Mouse (Mus musculus): ENCODE results near the gene Rack1. TPM values are rescaled to one million over a fixed set of nuclear protein-coding genes. Genes with fewer than 3 reads are reported as not detected.
"Not testable (repeated sequence)": the region's sequence is repeated elsewhere in the genome, so short reads cannot be mapped to it uniquely, and the experiment has no call there.

Rack1 gene
- polyA plus RNA-seq, 2 experiments, result 674 to 1,100 TPM

DNA sequence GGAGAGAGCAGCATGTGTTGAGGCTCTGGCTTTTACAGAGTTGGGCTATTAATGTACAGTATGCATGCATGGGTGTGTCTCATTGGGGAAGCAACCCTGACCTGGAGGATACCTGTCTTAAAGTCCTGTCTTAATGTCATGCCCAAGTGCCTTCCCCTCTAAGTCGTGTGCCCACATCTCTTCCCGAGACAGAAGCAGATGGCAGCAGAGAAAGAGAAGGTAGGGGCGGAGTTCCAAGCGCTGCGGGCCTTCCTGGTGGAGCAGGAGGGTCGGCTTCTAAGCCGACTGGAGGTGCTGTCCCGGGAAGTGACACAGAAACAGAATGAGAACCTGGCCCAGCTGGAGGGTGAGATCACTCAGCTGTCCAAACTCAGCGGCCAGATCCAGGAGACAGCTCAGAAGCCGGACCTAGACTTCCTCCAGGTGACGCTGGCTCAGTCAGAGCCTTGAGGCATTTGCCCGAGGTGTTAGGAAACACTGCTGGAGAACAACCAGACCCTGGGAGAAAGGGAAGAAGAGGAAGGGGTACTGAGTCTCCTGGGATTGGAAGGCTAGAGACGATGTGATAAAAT is 45.2 kb downstream of the Rack1 start:
- no peaks in the 10 kb centered on the region; a peak in 1 of 4 replicates for H3K4me1 ChIP-seq (replicated peaks; ENCODE audit: control insufficient read depth in 2 of 2, insufficient read depth in 2 of 2, low read length in 1 of 2)
- no peaks in the 10 kb centered on the region for H3K9me3 ChIP-seq (ENCODE audit: control insufficient read depth, low read length)
- H3K36me3 ChIP-seq (replicated peaks; ENCODE audit: control insufficient read depth, insufficient read depth, low read depth), result no peaks in the 10 kb centered on the region
- H3K27ac ChIP-seq, result no peak overlapping the region
- no peaks in the 10 kb centered on the region for H3K27me3 ChIP-seq (ENCODE audit: control insufficient read depth, insufficient read depth, low read length)
- TF ChIP-seq EP300 (IDR thresholded peaks at IDR 0.05; ENCODE audit: low read depth) (no peak), CTCF (IDR thresholded peaks at IDR 0.05; ENCODE audit: low read depth) (no peak)
- DNase-seq (ENCODE audit: low read depth in 3 of 3, low spot score in 3 of 3) (no peak), ATAC-seq (ENCODE audit: insufficient read depth) (no peak)
- no peak overlapping the region for H3K4me2 ChIP-seq (ENCODE audit: low read depth)
- no peak overlapping the region for H3K4me3 ChIP-seq (ENCODE audit: insufficient read depth in 1 of 2, low read depth in 2 of 2, low read length in 2 of 2)
- 41% methylated on average over 13 of the region's 13 CpGs for WGBS (ENCODE audit: insufficient replicate concordance)
- no peak overlapping the region for H3K9ac ChIP-seq (replicated peaks)

DNA sequence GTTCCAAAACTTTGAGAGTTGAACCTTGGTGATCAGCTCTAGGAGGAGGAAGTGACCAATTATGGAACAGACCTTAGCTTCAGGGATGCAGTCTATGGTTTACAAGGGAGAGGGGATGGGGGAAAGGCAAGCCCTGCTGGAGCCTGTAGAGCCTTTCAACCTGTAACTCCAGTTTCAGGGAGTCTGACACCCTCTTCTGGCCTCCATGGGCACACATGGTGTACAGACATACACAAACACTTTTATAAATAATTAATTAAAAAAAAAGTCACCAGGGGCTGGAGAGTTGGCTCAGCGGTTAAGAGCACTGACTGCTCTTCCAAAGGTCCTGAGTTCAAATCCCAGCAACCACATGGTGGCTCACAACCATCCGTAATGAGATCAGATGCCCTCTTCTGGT is 46.2 kb downstream of the Rack1 start:
- not testable (repeated sequence) for H3K9ac ChIP-seq (replicated peaks); DNase-seq (ENCODE audit: low read depth in 3 of 3, low spot score in 3 of 3); H3K27ac ChIP-seq; ATAC-seq (ENCODE audit: insufficient read depth); H3K4me1 ChIP-seq (replicated peaks; ENCODE audit: control insufficient read depth in 2 of 2, insufficient read depth in 2 of 2, low read length in 1 of 2); H3K9me3 ChIP-seq (ENCODE audit: control insufficient read depth, low read length); H3K4me3 ChIP-seq (ENCODE audit: insufficient read depth in 1 of 2, low read depth in 2 of 2, low read length in 2 of 2); H3K27me3 ChIP-seq (ENCODE audit: control insufficient read depth, insufficient read depth, low read length); H3K36me3 ChIP-seq (replicated peaks; ENCODE audit: control insufficient read depth, insufficient read depth, low read depth); H3K4me2 ChIP-seq (ENCODE audit: low read depth)
- 57% methylated on average over 2 of the region's 2 CpGs for WGBS (ENCODE audit: insufficient replicate concordance)

DNA sequence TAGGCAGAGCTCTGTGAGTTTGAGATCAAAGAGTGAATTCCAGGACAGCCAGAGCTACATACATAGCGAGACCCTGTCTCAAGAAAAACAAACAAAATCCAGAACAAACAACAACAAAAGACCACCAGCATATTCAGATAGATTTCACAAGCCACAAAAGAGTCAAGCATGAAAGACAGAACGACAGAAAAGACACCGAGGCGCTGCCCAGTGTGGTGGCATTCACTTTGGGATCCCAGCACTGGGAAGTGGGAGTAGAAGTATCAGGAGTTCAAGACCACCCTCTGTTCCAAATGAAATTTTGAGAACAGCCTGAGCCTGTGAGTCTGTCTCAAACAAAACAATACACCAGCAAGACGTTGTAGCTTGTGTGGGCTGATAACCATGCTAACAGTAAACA is 46.7 kb downstream of the Rack1 start:
- H3K9me3 ChIP-seq (ENCODE audit: control insufficient read depth, low read length), result no peaks in the 10 kb centered on the region; the same call in 1 of the 2 replicates
- no peak overlapping the region for H3K9ac ChIP-seq (replicated peaks)
- no peak overlapping the region for H3K4me2 ChIP-seq (ENCODE audit: low read depth)
- H3K27ac ChIP-seq, result no peak overlapping the region
- no peaks in the 10 kb centered on the region; a peak in 1 of 4 replicates for H3K4me1 ChIP-seq (replicated peaks; ENCODE audit: control insufficient read depth in 2 of 2, insufficient read depth in 2 of 2, low read length in 1 of 2)
- H3K4me3 ChIP-seq (ENCODE audit: insufficient read depth in 1 of 2, low read depth in 2 of 2, low read length in 2 of 2), result no peak overlapping the region
- H3K27me3 ChIP-seq (ENCODE audit: control insufficient read depth, insufficient read depth, low read length), result no peaks in the 10 kb centered on the region
- no peak for TF ChIP-seq EP300 (IDR thresholded peaks at IDR 0.05; ENCODE audit: low read depth)
- no peak for TF ChIP-seq CTCF (IDR thresholded peaks at IDR 0.05; ENCODE audit: low read depth)
- 45% methylated on average over 5 of the region's 5 CpGs for WGBS (ENCODE audit: insufficient replicate concordance)
- no peak for ATAC-seq (ENCODE audit: insufficient read depth)
- no peak for DNase-seq (ENCODE audit: low read depth in 3 of 3, low spot score in 3 of 3)
- no peaks in the 10 kb centered on the region for H3K36me3 ChIP-seq (replicated peaks; ENCODE audit: control insufficient read depth, insufficient read depth, low read depth)

DNA sequence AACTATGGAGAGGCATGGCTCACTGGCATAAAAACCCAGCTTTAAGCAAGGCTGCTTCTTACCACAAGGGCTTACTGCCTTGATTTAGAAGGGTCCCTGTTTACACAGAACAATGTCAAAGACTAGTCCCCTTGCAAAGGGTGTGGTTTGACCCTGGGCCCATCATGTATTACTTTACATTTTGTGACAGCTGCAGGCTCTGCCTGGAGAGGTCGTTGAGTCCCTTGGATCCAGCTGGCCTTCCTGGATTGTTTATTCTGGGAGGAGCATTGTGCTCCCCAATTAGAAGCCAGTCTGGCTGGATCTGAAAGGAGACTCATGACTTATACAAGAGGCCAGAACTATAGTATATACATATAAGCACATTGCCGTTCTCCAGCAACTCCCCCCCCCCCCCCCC is 50.1 kb downstream of the Rack1 start:
- 52% methylated on average over 2 of the region's 2 CpGs for WGBS (ENCODE audit: insufficient replicate concordance)
- H3K9ac ChIP-seq (replicated peaks), result no peak overlapping the region
- H3K9me3 ChIP-seq (ENCODE audit: control insufficient read depth, low read length), result no peaks in the 10 kb centered on the region; the same call in 1 of the 2 replicates
- DNase-seq (ENCODE audit: low read depth in 3 of 3, low spot score in 3 of 3), result no peak
- TF ChIP-seq CTCF (IDR thresholded peaks at IDR 0.05; ENCODE audit: low read depth), result no peak
- TF ChIP-seq EP300 (IDR thresholded peaks at IDR 0.05; ENCODE audit: low read depth), result no peak
- no peak overlapping the region for H3K27ac ChIP-seq
- H3K4me2 ChIP-seq (ENCODE audit: low read depth), result no peak overlapping the region
- no peak overlapping the region for H3K4me3 ChIP-seq (ENCODE audit: insufficient read depth in 1 of 2, low read depth in 2 of 2, low read length in 2 of 2)
- ATAC-seq (ENCODE audit: insufficient read depth), result no peak
- H3K4me1 ChIP-seq (replicated peaks; ENCODE audit: control insufficient read depth in 2 of 2, insufficient read depth in 2 of 2, low read length in 1 of 2), result peaks cover 10% of the 10 kb centered on the region in 2 experiments
- H3K36me3 ChIP-seq (replicated peaks; ENCODE audit: control insufficient read depth, insufficient read depth, low read depth), result no peaks in the 10 kb centered on the region
- no peaks in the 10 kb centered on the region for H3K27me3 ChIP-seq (ENCODE audit: control insufficient read depth, insufficient read depth, low read length)

DNA sequence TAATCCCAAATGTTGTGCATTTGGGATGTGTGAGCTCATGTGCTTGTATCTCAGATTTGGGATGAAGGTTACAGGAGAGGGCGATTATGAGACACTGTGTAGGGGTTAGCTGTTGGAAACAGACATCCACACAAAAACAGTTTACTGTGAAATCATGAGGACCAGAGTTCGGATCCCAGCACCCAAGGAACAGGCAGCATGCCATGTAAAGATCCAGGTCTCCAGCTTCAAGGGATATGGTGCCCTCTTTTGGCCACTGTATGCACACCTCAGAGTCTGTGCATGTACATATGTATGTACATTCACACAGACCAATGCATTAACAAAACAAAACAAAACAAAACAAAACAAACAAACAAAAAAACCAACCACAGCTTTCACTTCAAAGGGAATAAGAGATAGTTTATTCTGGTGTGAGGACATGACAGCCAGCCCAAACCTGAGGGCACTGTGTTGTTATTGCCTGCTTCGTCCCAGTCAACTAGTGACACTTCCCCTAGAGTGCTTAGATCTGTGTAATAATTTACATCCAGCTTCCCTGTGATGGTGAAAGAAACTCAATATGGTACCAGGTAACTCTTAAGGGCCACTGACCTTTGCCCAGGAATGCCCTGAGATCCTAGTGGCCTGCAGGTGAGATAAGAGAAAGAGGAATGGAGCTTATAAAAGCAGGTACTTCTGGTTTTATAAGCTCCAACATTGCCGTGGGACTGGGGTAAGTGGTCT is 51.3 kb downstream of the Rack1 start:
- DNase-seq (ENCODE audit: low read depth in 3 of 3, low spot score in 3 of 3) (no peak), ATAC-seq (ENCODE audit: insufficient read depth) (no peak)
- WGBS (ENCODE audit: insufficient replicate concordance), result 69% methylated on average over 4 of the region's 4 CpGs
- H3K4me1 ChIP-seq (replicated peaks; ENCODE audit: control insufficient read depth in 2 of 2, insufficient read depth in 2 of 2, low read length in 1 of 2), result peaks cover 10% of the 10 kb centered on the region in 2 experiments
- H3K27me3 ChIP-seq (ENCODE audit: control insufficient read depth, insufficient read depth, low read length), result no peaks in the 10 kb centered on the region
- H3K4me2 ChIP-seq (ENCODE audit: low read depth), result no peak overlapping the region
- no peak overlapping the region for H3K4me3 ChIP-seq (ENCODE audit: insufficient read depth in 1 of 2, low read depth in 2 of 2, low read length in 2 of 2)
- peak; percentile 68 for TF ChIP-seq CTCF (IDR thresholded peaks at IDR 0.05; ENCODE audit: low read depth)
- no peak for TF ChIP-seq EP300 (IDR thresholded peaks at IDR 0.05; ENCODE audit: low read depth)
- H3K9me3 ChIP-seq (ENCODE audit: control insufficient read depth, low read length), result no peaks in the 10 kb centered on the region; the same call in 1 of the 2 replicates
- H3K9ac ChIP-seq (replicated peaks), result no peak overlapping the region
- no peaks in the 10 kb centered on the region for H3K36me3 ChIP-seq (replicated peaks; ENCODE audit: control insufficient read depth, insufficient read depth, low read depth)
- H3K27ac ChIP-seq, result no peak overlapping the region

Data from liver, embryonic 14.5 days (tissue).